Mouse (Mus musculus): ENCODE measurements around the gene Hist1h1c. TPM values are rescaled to one million over a fixed set of nuclear protein-coding genes. Genes with fewer than 3 reads are reported as not detected.
"Not testable (repeated sequence)": the region's sequence is repeated elsewhere in the genome, so short reads cannot be mapped to it uniquely, and the experiment has no call there.

The Hist1h1c gene
- polyA plus RNA-seq, 1 experiment from 2014 or later = 21.6 TPM

DNA sequence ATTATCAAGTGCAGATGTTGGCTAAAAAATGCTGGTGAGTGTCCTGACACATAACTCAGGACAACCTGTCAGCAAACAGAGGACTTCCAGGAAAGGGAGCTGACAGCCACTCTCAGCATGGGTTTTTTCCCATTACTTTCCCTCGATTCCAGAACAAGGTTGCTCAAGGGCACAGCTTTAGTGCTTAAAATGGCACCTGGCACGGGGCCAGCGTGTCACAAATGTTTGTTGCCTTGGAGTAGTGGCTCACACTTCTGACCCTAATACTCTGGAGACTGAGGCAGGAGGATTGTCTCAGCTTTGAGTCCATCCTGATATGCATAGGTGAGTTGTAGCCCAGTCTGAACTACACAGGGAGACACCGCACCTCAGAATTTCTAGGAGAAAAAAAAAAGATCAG, 30.0 kb upstream of the Hist1h1c start:
- no peaks in the 10 kb centered on the region for H3K9me3 ChIP-seq (ENCODE audit: control insufficient read depth, low read length)
- 74% methylated on average over 4 of the region's 4 CpGs for WGBS
- no peaks in the 10 kb centered on the region for H3K36me3 ChIP-seq (ENCODE audit: control insufficient read depth, insufficient read depth, low read length)
- no peaks in the 10 kb centered on the region for H3K27me3 ChIP-seq (ENCODE audit: control insufficient read depth, insufficient read depth, low read length)
- H3K4me1 ChIP-seq (ENCODE audit: control insufficient read depth, insufficient read depth, low read length) = no peaks in the 10 kb centered on the region
- H3K27ac ChIP-seq (ENCODE audit: low read depth, low read length) = no peak overlapping the region
- no peak for ATAC-seq (ENCODE audit: low FRiP score, low TSS enrichment)
- H3K9ac ChIP-seq (ENCODE audit: low read depth, low read length) = no peak overlapping the region
- no peak overlapping the region for H3K4me2 ChIP-seq (replicated peaks; ENCODE audit: low read depth, low read length)
- H3K4me3 ChIP-seq (ENCODE audit: low read length) = no peak overlapping the region

DNA sequence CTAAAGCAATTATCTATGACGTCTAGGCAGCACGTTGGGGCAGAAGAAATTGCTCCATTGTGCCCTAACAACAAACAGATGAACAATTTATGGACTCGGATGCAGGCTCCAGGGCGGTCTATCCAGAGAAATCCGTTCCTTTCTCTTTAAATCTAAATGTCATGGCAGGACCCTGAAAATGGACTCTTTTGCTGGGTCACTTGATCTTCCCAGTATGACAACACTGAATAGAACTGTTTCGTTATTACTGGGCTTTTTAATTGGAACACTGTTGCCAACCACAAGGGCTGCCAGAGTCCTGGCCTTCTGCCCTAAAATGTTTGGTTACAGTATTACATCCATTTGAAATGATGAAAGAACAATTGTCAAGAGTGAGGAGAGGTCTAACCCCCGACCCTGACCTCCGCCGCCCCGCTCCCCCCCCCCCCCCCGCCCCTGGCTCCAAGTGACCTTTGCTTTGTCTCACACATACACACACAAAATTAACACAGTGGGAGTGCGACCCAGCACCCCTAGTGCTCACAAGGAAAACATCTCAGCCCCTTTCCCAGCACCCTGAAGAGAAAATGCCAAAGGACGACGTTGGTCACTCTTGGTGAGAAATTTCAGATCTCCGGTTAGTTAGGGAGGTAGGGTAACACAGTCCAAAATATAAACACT, 28.8 kb upstream of the Hist1h1c start:
- no peaks in the 10 kb centered on the region for H3K36me3 ChIP-seq (ENCODE audit: control insufficient read depth, insufficient read depth, low read length)
- H3K4me2 ChIP-seq (replicated peaks; ENCODE audit: low read depth, low read length) = peak overlapping the region; percentile 64
- no peak overlapping the region for H3K27ac ChIP-seq (ENCODE audit: low read depth, low read length)
- H3K9ac ChIP-seq (ENCODE audit: low read depth, low read length) = peak overlapping the region; percentile 63; the same call in 1 of the 2 replicates
- peak overlapping the region; percentile 36 for H3K4me3 ChIP-seq (ENCODE audit: low read length)
- 22% methylated on average over 15 of the region's 15 CpGs for WGBS
- no peaks in the 10 kb centered on the region for H3K9me3 ChIP-seq (ENCODE audit: control insufficient read depth, low read length)
- no peaks in the 10 kb centered on the region for H3K4me1 ChIP-seq (ENCODE audit: control insufficient read depth, insufficient read depth, low read length)
- peak; percentile 38 for ATAC-seq (ENCODE audit: low FRiP score, low TSS enrichment)
- no peaks in the 10 kb centered on the region for H3K27me3 ChIP-seq (ENCODE audit: control insufficient read depth, insufficient read depth, low read length)

- no peak within 1 kb of the TSS for H3K27ac ChIP-seq (ENCODE audit: low read depth, low read length)
- no peaks in the 10 kb centered on the region for H3K4me1 ChIP-seq (ENCODE audit: control insufficient read depth, insufficient read depth, low read length)
- peak within 1 kb of the TSS; percentile 36 for H3K4me3 ChIP-seq (ENCODE audit: low read length)
- peak; percentile 71; the same call in 1 of the 2 replicates for ATAC-seq (ENCODE audit: low FRiP score, low TSS enrichment)
- peak within 1 kb of the TSS; percentile 64 for H3K4me2 ChIP-seq (replicated peaks; ENCODE audit: low read depth, low read length)
- H3K9ac ChIP-seq (ENCODE audit: low read depth, low read length) = peak within 1 kb of the TSS; percentile 63
- WGBS = 3% methylated on average over 17 of the region's 17 CpGs
- no peaks in the 10 kb centered on the region for H3K9me3 ChIP-seq (ENCODE audit: control insufficient read depth, low read length)
- H3K27me3 ChIP-seq (ENCODE audit: control insufficient read depth, insufficient read depth, low read length) = no peaks in the 10 kb centered on the region
- no peaks in the 10 kb centered on the region for H3K36me3 ChIP-seq (ENCODE audit: control insufficient read depth, insufficient read depth, low read length)
These were observed 28.1 kb upstream of the Hist1h1c start, which contains the start of gene Hfe for GRCm38 (mm10) chr13:23710374-23711089. Hfe (minus strand) TSS chr13:23710854.

- H3K9me3 ChIP-seq (ENCODE audit: control insufficient read depth, low read length) = no peaks in the 10 kb centered on the region
- 91% methylated on average over 5 of the region's 5 CpGs for WGBS
- no peak for ATAC-seq (ENCODE audit: low FRiP score, low TSS enrichment)
These were observed 22.2 kb upstream of the Hist1h1c start for GRCm38 (mm10) chr13:23716261-23717042.

DNA sequence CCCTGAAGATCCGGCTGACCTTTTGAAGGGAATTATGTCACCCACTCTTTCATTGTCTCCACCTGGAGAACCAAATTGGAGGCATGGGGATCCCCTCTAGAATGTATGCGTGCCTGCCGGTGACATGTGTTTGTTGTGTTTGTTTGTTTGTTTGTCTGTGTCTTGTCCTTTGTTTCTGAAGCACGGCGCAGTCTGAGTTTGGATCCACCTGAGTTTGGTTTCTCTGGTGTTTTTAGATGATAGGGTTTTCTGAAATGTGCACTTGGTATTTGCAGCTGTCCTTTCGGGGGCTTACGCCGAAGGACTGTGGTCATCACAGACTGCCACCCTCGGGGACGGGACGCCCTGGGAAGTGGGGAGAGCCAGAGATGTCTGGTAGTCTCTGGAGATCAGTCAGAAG, 21.4 kb upstream of the Hist1h1c start:
- H3K27ac ChIP-seq (ENCODE audit: low read depth, low read length) = no peak overlapping the region
- H3K4me1 ChIP-seq (ENCODE audit: control insufficient read depth, insufficient read depth, low read length) = no peaks in the 10 kb centered on the region
- H3K36me3 ChIP-seq (ENCODE audit: control insufficient read depth, insufficient read depth, low read length) = no peaks in the 10 kb centered on the region
- H3K4me2 ChIP-seq (replicated peaks; ENCODE audit: low read depth, low read length) = no peak overlapping the region
- no peak overlapping the region for H3K9ac ChIP-seq (ENCODE audit: low read depth, low read length)
- WGBS = 58% methylated on average over 11 of the region's 11 CpGs
- no peaks in the 10 kb centered on the region for H3K27me3 ChIP-seq (ENCODE audit: control insufficient read depth, insufficient read depth, low read length)
- H3K9me3 ChIP-seq (ENCODE audit: control insufficient read depth, low read length) = no peaks in the 10 kb centered on the region
- no peak overlapping the region for H3K4me3 ChIP-seq (ENCODE audit: low read length)
- no peak for ATAC-seq (ENCODE audit: low FRiP score, low TSS enrichment)

More at GRCm38 (mm10) chr13:23716261-23717042, 22.2 kb upstream of the Hist1h1c start:
- Histone ChIP-seq H3K4me1 (ENCODE audit: control insufficient read depth, insufficient read depth, low read length) (no peaks in the 10 kb centered on the region), H3K36me3 (ENCODE audit: control insufficient read depth, insufficient read depth, low read length) (no peaks in the 10 kb centered on the region), H3K9ac (ENCODE audit: low read depth, low read length) (no peak overlapping the region), H3K4me2 (replicated peaks; ENCODE audit: low read depth, low read length) (no peak overlapping the region), H3K27me3 (ENCODE audit: control insufficient read depth, insufficient read depth, low read length) (no peaks in the 10 kb centered on the region), H3K4me3 (ENCODE audit: low read length) (no peak overlapping the region), H3K27ac (ENCODE audit: low read depth, low read length) (no peak overlapping the region)

DNA sequence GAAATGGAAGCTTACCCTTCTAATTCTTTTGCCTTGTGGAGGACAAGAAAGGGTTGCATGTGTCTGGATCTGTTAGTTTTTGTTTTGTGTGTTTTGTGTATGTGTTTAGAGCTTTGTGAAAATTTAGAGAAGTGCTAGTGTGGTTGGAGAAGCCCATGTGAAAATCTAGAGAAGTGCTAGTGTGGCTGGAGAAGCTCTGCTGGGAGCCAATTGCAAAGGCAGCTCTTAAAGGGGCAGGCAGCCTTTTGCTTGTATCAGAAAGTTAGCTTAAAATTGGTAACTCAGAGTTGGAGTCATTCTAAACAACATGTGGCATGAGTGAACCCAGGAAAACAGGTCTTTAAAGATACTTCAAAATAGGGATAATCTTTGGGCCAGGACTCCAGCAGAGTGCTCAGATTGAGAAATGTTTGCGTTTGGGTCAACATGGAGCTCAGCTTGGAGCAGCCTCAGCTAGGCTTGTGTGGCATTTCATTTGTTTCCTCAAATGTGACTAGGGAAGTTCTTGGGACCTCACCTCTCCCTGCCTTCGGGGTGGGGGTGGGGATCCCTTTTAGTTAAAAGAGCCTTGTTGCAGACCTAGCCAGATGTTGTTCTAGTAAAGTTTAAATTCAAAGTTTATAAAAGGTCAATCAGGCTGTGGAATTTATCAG, 20.9 kb upstream of the Hist1h1c start:
- H3K27ac ChIP-seq (ENCODE audit: low read depth, low read length); H3K4me2 ChIP-seq (replicated peaks; ENCODE audit: low read depth, low read length); H3K4me3 ChIP-seq (ENCODE audit: low read length); H3K27me3 ChIP-seq (ENCODE audit: control insufficient read depth, insufficient read depth, low read length); H3K4me1 ChIP-seq (ENCODE audit: control insufficient read depth, insufficient read depth, low read length); H3K36me3 ChIP-seq (ENCODE audit: control insufficient read depth, insufficient read depth, low read length); ATAC-seq (ENCODE audit: low FRiP score, low TSS enrichment); H3K9me3 ChIP-seq (ENCODE audit: control insufficient read depth, low read length); H3K9ac ChIP-seq (ENCODE audit: low read depth, low read length): not testable (repeated sequence)
- WGBS = 20% methylated on average over 2 of the region's 2 CpGs

DNA sequence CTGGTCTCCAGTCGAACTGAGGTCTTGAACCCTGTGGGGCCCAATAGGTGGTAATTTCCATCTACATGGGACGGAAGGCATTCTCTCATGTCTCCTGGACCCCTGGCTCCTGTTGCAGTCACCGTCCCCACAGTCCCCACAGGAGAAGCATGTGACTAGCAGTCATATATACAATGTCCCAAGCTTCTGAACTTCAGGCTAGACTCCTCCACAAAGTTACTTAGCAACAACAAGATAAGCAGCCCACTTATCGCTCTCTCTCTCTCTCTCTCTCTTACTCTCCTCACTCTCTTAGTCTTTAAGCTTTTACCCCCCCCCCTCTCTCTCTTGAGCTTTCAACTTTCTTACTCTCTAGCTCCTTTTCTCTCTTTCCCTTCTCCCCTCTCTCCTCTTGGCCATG, 14.4 kb upstream of the Hist1h1c start:
- Histone ChIP-seq H3K27me3 (ENCODE audit: control insufficient read depth, insufficient read depth, low read length) (no peaks in the 10 kb centered on the region), H3K36me3 (ENCODE audit: control insufficient read depth, insufficient read depth, low read length) (no peaks in the 10 kb centered on the region), H3K4me2 (replicated peaks; ENCODE audit: low read depth, low read length) (no peak overlapping the region), H3K4me1 (ENCODE audit: control insufficient read depth, insufficient read depth, low read length) (no peaks in the 10 kb centered on the region), H3K27ac (ENCODE audit: low read depth, low read length) (no peak overlapping the region), H3K9me3 (ENCODE audit: control insufficient read depth, low read length) (no peaks in the 10 kb centered on the region), H3K4me3 (ENCODE audit: low read length) (no peak overlapping the region), H3K9ac (ENCODE audit: low read depth, low read length) (no peak overlapping the region)
- 71% methylated on average over 4 of the region's 4 CpGs for WGBS
- no peak for ATAC-seq (ENCODE audit: low FRiP score, low TSS enrichment)

- Histone ChIP-seq H3K27ac (ENCODE audit: low read depth, low read length) (no peak overlapping the region), H3K4me1 (ENCODE audit: control insufficient read depth, insufficient read depth, low read length) (no peaks in the 10 kb centered on the region), H3K4me2 (replicated peaks; ENCODE audit: low read depth, low read length) (no peak overlapping the region), H3K36me3 (ENCODE audit: control insufficient read depth, insufficient read depth, low read length) (no peaks in the 10 kb centered on the region), H3K9ac (ENCODE audit: low read depth, low read length) (no peak overlapping the region), H3K27me3 (ENCODE audit: control insufficient read depth, insufficient read depth, low read length) (no peaks in the 10 kb centered on the region), H3K9me3 (ENCODE audit: control insufficient read depth, low read length) (no peaks in the 10 kb centered on the region), H3K4me3 (ENCODE audit: low read length) (no peak overlapping the region)
- no peak for ATAC-seq (ENCODE audit: low FRiP score, low TSS enrichment)
- 60% methylated on average over 1 of the region's 1 CpGs for WGBS
These were observed 13.4 kb upstream of the Hist1h1c start for GRCm38 (mm10) chr13:23725213-23725612.
